Mouse (Mus musculus): ENCODE measurements at regions not wholly inside any gene's neighbourhood (a gene's known extent, or its start where the extent isn't known, plus 50 kb on each side); places are given as distances from the start of the nearest gene placed in this dataset.
A peak's percentile ranks its signal among the peaks of the same experiment; 100 is the strongest.

DNA sequence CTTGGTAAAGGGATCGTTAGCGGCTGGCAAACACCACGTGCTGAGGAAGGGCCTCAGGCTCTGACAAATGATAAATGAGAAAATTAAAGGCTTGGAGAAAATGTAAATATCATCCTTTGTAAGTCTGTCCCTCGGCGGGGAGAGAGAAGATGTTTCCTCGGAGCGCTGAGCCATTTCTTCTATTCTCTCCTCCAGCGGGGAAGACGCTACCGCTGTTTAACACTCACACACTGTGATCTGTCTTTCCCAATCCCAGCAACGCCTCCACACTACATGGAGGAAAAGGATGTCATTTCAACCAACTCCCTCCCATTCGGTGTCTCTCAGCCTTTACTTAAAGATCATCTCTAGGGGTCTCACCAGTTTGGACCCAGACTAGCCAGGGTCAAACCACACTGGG, 239.0 kb downstream of the Prex1 start:
- no peak overlapping the region for H3K9ac ChIP-seq (ENCODE audit: low read depth, low read length)
- intact Hi-C loops (cut with DNase I) = no loop called here
- 94% methylated on average over 12 of the region's 12 CpGs for WGBS

DNA sequence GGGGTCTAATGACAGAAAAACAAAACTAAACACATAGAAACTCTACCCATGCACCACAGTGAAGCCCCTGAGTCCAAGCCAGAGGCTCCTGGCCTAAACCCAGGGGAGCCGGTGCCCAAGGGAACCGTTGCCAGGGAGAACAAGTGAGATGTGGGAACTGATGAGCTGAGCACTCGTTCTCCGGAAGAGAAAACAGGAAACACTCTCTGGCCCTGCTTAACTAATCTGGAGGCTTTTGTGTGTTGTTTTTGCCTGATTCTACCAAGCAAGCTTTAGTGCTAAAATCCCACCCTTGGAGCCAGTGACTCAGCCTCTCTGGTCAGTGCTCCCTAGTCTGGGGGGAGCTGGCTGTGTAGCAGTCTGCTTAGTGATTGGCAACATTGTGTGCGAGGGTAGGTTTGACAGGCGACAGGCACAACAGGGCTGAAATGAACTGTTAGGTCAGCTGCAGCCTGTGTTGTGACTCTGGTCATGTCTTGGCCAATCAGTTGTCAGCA, 242.3 kb downstream of the Prex1 start:
- no peak overlapping the region for H3K4me3 ChIP-seq
- H3K27me3 ChIP-seq (ENCODE audit: control insufficient read depth, insufficient read depth, low read length) = no peaks in the 10 kb centered on the region
- no peak for DNase-seq
- intact Hi-C loops (cut with DNase I) = no loop called here
- H3K4me1 ChIP-seq (ENCODE audit: control insufficient read depth, insufficient read depth, low read length) = peaks cover 2% of the 10 kb centered on the region; the same call in 1 of the 2 replicates
- no peaks in the 10 kb centered on the region for H3K79me2 ChIP-seq (replicated peaks; ENCODE audit: control insufficient read depth, insufficient read depth, low read length)
- H3K36me3 ChIP-seq (ENCODE audit: control insufficient read depth, insufficient read depth, low read length) = no peaks in the 10 kb centered on the region
- peak overlapping the region; percentile 28; the same call in 1 of the 2 replicates for H3K27ac ChIP-seq
- TF ChIP-seq CTCF (IDR thresholded peaks at IDR 0.05) (no peak), EP300 (IDR thresholded peaks at IDR 0.05; ENCODE audit: insufficient read depth, low read depth, low read length) (no peak), POLR2A (IDR thresholded peaks at IDR 0.05; ENCODE audit: insufficient read depth, low read depth, low read length) (no peak)
- 30% methylated on average over 6 of the region's 6 CpGs for whole genome bisulfite sequencing
- H3K9ac ChIP-seq (ENCODE audit: low read depth, low read length) = no peak overlapping the region

More for the DNA sequence above, 239.0 kb downstream of the Prex1 start:
- H3K27me3 ChIP-seq (ENCODE audit: control insufficient read depth, insufficient read depth, low read length) = no peaks in the 10 kb centered on the region
- peaks cover 2% of the 10 kb centered on the region; the same call in 1 of the 2 replicates for H3K4me1 ChIP-seq (ENCODE audit: control insufficient read depth, insufficient read depth, low read length)
- no peaks in the 10 kb centered on the region for H3K36me3 ChIP-seq (ENCODE audit: control insufficient read depth, insufficient read depth, low read length)
- TF ChIP-seq EP300 (IDR thresholded peaks at IDR 0.05; ENCODE audit: insufficient read depth, low read depth, low read length) (no peak), CTCF (IDR thresholded peaks at IDR 0.05) (no peak), POLR2A (IDR thresholded peaks at IDR 0.05; ENCODE audit: insufficient read depth, low read depth, low read length) (no peak)
- H3K27ac ChIP-seq = no peak overlapping the region
- no peak overlapping the region for H3K4me3 ChIP-seq
- H3K79me2 ChIP-seq (replicated peaks; ENCODE audit: control insufficient read depth, insufficient read depth, low read length) = no peaks in the 10 kb centered on the region
- no peak for DNase-seq

DNA sequence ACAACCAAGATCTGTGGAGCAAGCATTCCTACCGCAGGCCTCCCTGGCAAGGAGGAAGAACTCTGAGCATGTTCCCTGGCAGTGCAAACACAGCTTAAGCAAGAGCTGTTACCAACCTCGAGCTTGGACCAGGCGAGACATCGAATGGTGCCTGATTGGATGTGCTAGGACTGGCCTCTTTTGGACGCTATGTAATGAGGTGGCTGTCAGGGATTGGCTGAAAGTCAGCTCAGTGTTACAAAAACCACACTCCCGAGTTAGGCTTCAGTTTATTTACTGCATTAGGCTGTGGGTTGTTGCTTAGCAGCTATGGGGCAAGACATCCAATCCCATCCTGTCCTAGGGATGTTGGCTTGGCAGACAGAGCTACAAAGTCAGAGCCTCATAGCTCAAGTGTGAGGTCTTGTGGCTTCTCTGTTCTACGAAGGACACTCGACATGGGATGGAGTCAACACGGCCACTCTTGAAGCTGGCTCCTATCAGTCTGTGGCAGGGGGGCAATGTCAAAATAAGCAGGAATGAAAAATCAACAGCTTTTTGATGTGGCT, 244.5 kb downstream of the Prex1 start:
- Histone ChIP-seq H3K27ac (no peak overlapping the region), H3K36me3 (ENCODE audit: control insufficient read depth, insufficient read depth, low read length) (no peaks in the 10 kb centered on the region), H3K79me2 (replicated peaks; ENCODE audit: control insufficient read depth, insufficient read depth, low read length) (no peaks in the 10 kb centered on the region), H3K4me3 (no peak overlapping the region), H3K9ac (ENCODE audit: low read depth, low read length) (no peak overlapping the region), H3K27me3 (ENCODE audit: control insufficient read depth, insufficient read depth, low read length) (no peaks in the 10 kb centered on the region), H3K4me1 (ENCODE audit: control insufficient read depth, insufficient read depth, low read length) (peaks cover 2% of the 10 kb centered on the region; the same call in 1 of the 2 replicates)
- no peak for DNase-seq
- intact Hi-C loops (cut with DNase I) = no loop called here
- WGBS = 79% methylated on average over 9 of the region's 9 CpGs
- TF ChIP-seq EP300 (IDR thresholded peaks at IDR 0.05; ENCODE audit: insufficient read depth, low read depth, low read length) (no peak), POLR2A (IDR thresholded peaks at IDR 0.05; ENCODE audit: insufficient read depth, low read depth, low read length) (no peak), CTCF (IDR thresholded peaks at IDR 0.05) (no peak)

DNA sequence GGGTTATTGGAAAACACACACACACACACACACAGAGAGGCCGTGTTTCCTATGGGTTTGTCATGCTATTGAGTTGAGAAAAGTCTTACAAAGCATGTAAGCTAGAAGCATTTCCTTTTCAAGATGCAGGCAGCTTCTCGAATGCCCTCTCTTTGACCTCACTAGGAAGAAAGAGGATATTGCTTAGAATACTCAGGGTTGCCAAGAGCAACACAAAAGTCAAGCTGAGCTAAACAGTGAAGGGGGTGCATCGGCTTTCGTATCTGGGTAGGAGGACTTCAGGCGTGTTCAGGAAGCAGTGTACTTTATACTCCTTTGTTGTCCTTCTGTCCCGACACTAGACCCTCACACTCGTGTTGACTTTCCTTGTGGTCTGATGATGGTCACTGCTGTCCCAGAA, 246.5 kb downstream of the Prex1 start:
- DNase-seq = no peak
- Histone ChIP-seq H3K4me3 (no peak overlapping the region), H3K9ac (ENCODE audit: low read depth, low read length) (no peak overlapping the region), H3K27me3 (ENCODE audit: control insufficient read depth, insufficient read depth, low read length) (no peaks in the 10 kb centered on the region), H3K79me2 (replicated peaks; ENCODE audit: control insufficient read depth, insufficient read depth, low read length) (no peaks in the 10 kb centered on the region), H3K4me1 (ENCODE audit: control insufficient read depth, insufficient read depth, low read length) (peaks cover 2% of the 10 kb centered on the region; the same call in 1 of the 2 replicates), H3K27ac (no peak overlapping the region), H3K36me3 (ENCODE audit: control insufficient read depth, insufficient read depth, low read length) (no peaks in the 10 kb centered on the region)
- TF ChIP-seq EP300 (IDR thresholded peaks at IDR 0.05; ENCODE audit: insufficient read depth, low read depth, low read length) (no peak), CTCF (IDR thresholded peaks at IDR 0.05) (no peak), POLR2A (IDR thresholded peaks at IDR 0.05; ENCODE audit: insufficient read depth, low read depth, low read length) (no peak)
- WGBS = 32% methylated on average over 7 of the region's 7 CpGs
- intact Hi-C loops (cut with DNase I) = no loop called here

DNA sequence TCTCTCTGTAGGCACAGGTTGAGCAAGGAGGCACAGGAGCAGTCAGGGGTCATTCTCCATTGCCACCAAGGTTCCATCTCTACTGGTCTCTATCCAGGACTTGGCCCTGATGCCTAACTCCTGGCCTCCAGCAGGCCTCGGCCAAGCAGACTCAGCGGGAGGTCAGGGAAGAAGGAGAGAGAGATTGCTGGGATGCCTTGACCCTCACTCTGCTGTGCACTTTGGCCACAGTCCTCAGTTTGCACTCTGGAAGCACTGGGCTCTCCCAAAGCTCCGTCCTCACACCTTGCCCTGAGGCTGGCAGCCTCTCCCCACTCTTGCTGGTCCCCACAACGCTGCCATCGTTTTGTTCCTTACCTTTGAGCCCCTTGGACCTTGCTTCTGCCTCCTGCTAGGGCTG, 248.1 kb downstream of the Prex1 start:
- Histone ChIP-seq H3K27ac (no peak overlapping the region), H3K36me3 (ENCODE audit: control insufficient read depth, insufficient read depth, low read length) (no peaks in the 10 kb centered on the region), H3K79me2 (replicated peaks; ENCODE audit: control insufficient read depth, insufficient read depth, low read length) (no peaks in the 10 kb centered on the region), H3K4me1 (ENCODE audit: control insufficient read depth, insufficient read depth, low read length) (no peaks in the 10 kb centered on the region; the same call in 1 of the 2 replicates), H3K4me3 (no peak overlapping the region), H3K27me3 (ENCODE audit: control insufficient read depth, insufficient read depth, low read length) (no peaks in the 10 kb centered on the region), H3K9ac (ENCODE audit: low read depth, low read length) (no peak overlapping the region)
- intact Hi-C loops (cut with DNase I) = no loop called here
- no peak for DNase-seq
- TF ChIP-seq EP300 (IDR thresholded peaks at IDR 0.05; ENCODE audit: insufficient read depth, low read depth, low read length) = no peak
- TF ChIP-seq POLR2A (IDR thresholded peaks at IDR 0.05; ENCODE audit: insufficient read depth, low read depth, low read length) = no peak
- TF ChIP-seq CTCF (IDR thresholded peaks at IDR 0.05) = no peak
- 72% methylated on average over 5 of the region's 5 CpGs for WGBS

DNA sequence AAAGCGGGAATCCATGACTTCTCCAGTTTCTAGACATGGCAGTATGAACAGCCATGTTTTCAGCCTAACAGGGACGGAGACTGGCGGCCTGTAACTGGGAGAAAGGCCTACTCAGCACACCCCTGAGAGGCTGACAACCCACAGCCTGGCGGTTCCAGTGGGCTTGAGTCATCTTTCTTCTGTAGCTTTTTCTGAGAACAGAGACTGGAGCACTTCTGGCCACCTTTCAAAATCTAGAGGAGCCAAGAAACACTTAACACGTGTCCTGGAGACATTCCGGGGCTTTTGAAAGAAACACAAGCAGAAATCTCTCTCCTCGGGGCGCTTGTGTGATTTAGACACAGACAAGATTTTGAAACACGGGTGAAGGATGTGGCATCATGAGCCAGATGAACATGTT, 250.1 kb downstream of the Prex1 start:
- Histone ChIP-seq H3K36me3 (ENCODE audit: control insufficient read depth, insufficient read depth, low read length) (no peaks in the 10 kb centered on the region), H3K27ac (no peak overlapping the region), H3K4me3 (no peak overlapping the region), H3K27me3 (ENCODE audit: control insufficient read depth, insufficient read depth, low read length) (no peaks in the 10 kb centered on the region), H3K79me2 (replicated peaks; ENCODE audit: control insufficient read depth, insufficient read depth, low read length) (no peaks in the 10 kb centered on the region), H3K4me1 (ENCODE audit: control insufficient read depth, insufficient read depth, low read length) (peaks cover 4% of the 10 kb centered on the region; the same call in 1 of the 2 replicates), H3K9ac (ENCODE audit: low read depth, low read length) (no peak overlapping the region)
- TF ChIP-seq POLR2A (IDR thresholded peaks at IDR 0.05; ENCODE audit: insufficient read depth, low read depth, low read length) (no peak), CTCF (IDR thresholded peaks at IDR 0.05) (no peak), EP300 (IDR thresholded peaks at IDR 0.05; ENCODE audit: insufficient read depth, low read depth, low read length) (no peak)
- intact Hi-C loops (cut with DNase I) = no loop called here
- peak in 1 of 2 experiments; percentile 56 for DNase-seq
- 65% methylated on average over 9 of the region's 9 CpGs for whole genome bisulfite sequencing

Data from heart, adult 2 months (tissue).